Mouse (Mus musculus) CH12F3 (cell line): ENCODE data around the gene Ppp2r1b.

Experiments
- in situ Hi-C: fragments of 300-500 bp; cut with MboI; formaldehyde crosslinking; loops from 2 replicates; pipeline ENCODE4 v1.14.3; 2020; ENCODE audit warnings: low sequenced_read_pairs

The Ppp2r1b gene

GRCm38 (mm10) chr9:50864877-50865276, 19.8 kb downstream of the Ppp2r1b start:
- in situ Hi-C loops, result no loop called here

GRCm38 (mm10) chr9:50865803-50866202, 20.7 kb downstream of the Ppp2r1b start:
- in situ Hi-C loops, result no loop called here

DNA sequence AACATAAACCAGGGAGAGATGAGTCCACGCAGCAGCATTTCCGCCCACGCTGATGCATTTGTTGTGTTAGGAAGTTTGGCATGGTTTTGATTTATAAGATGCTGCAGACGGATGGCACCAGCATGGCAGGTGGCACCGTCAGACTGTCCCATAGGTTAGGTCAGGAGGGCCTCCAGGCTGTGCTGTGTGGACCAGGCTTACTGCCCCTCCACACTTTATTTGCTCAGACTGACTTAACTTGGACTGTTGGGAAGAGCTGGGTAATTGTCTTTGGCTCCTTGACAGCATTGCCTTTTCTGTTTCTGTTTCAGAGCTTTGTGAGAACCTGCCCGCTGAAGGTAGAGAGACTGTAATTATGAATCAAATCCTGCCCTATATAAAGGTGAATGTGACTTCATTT, 21.9 kb downstream of the Ppp2r1b start:
- in situ Hi-C loops, result no loop called here

DNA sequence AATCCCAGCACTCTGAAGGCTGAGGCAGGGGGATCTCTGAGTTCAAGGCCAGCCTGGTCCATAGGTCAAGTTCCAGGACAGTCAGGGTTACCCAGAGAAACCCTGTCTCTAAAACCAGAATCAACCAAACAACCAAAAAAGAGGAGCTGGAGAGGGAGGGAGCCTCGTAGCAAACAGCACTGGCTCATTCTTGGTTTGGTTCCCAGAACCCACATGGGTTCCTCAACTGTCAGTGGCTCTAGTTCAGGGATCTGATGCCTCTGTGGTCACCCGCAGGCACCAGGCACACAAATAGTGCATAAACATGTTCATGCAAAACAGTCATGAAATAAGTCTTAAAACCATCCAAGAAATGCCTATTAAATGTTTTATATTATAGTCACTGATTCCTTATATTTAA, 23.1 kb downstream of the Ppp2r1b start:
- in situ Hi-C loops, result no loop called here

DNA sequence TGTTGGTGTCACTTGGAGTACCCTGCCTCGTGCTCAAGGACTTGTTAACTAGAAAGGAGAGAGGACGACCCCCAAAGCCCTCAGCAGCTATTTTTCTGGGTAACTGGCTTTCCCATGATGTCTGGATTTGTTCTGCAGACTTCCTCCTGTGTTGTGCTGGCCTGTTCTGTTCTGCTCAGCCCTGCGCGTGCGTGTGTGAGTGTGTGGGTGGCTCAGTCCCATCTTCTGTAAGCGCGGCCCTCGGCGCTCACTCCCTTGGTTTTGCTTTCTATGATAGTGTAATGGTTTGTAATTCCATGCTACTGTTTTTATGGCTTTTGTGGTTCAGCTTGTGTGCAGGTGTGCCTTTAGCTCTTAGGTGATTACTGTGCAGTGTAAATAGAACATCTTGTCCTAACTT, 28.1 kb downstream of the Ppp2r1b start:
- in situ Hi-C loops, result no loop called here

GRCm38 (mm10) chr9:50874031-50874430, 28.9 kb downstream of the Ppp2r1b start:
- in situ Hi-C loops, result no loop called here

DNA sequence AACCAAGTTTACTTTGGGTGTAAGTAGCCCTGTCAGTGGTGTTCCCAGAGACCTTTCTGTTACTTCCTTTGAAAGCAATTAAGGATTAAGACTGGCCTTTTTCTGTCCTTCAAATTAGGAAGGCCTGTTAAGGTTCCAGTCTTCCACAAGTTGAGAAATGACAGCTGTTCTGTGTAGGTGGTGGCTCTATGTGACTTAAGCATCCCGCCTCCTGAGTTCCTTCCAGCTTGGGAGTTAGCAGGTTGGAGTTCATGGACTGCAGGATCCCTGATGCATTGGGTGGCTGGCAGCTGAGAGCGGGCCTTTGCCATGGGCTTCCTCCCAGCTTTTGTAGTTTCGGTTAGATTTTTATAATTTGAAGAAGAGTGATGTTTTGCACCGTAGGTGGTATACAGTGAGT, 30.4 kb downstream of the Ppp2r1b start:
- in situ Hi-C loops, result no loop called here

- in situ Hi-C loops, result no loop called here
Measured at GRCm38 (mm10) chr9:50876287-50876686, 31.2 kb downstream of the Ppp2r1b start.

DNA sequence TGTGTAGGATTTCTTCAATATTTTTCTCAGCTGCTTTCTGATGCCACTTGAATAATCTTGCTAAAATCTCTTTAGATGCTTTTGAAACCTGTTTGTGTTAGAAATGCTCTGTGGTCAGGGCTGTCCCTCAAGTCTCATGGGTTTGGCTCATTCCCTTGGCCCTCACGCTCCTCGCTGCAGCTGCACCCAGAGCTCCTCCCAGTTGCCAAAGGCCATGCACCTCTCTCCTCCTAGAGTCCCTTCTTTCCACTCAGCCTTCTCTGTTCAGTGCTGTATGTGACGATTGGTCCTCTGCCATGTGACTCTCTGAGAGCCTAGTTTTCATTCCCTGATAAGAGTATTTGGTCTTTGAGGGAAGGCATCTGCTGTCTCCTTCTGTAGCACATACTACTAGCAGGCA, 32.3 kb downstream of the Ppp2r1b start:
- in situ Hi-C loops, result no loop called here

DNA sequence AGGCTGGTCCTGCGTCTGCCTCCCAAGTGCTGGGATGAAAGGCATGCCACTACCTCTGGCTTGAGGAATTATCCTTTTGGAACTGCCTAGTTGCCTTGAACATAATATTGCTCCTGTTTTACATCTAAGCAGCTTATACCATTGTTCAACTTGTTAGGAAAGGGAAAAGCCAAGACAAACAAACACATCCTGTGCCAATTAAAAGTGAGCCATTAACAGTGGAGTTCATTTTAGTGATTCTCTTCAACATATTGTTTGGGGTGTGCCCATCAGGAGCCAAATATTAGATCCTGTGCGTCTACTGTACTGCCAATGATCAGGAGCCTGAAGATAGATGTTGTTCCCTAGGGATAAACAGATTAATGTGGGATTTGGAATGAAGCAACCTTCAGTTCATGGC, 37.1 kb downstream of the Ppp2r1b start:
- in situ Hi-C loops, result no loop called here

- in situ Hi-C loops, result no loop called here
Measured at GRCm38 (mm10) chr9:50884093-50884492, 39.0 kb downstream of the Ppp2r1b start.

DNA sequence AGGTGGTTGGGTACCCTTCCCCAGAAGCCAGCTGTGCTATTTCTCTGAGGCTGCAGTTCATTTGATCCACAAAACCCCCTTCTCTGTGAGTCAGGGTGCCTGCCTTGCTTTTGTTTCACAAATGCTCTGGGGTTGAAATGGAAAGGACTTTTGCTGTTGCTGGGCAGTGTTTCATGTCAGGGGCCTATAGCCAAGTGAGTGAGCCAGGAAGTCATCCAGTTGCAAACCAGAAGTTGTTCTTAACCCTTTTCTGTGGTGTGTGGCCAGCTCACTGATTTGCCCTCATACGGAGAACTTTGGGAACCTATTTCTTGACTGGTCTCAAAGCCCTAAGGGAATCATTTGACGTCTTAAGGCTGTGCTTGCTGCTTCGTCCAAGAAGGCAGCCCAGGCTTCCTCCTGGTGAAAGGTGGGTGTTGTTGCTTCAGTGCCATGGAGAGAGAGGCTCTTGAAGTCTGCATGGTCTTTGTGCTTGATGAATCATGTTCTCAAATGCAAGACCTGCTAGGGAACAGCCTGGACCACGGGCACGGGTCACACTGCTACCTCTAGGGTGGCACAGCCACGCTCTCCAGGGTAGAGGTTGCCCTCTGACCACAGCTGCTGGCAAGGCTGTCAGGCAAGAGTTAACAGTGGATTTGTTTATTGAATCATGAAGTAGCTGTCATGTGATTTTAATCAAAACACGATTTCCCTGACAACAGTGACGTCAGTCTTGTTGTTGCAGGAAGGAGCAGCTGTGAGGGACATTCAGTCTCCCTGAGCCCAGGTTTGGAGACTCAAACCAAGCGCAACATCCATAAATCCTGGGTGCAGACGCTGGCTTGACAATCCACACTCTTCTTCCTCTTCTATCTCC, 39.9 kb downstream of the Ppp2r1b start:
- in situ Hi-C loops, result no loop called here

GRCm38 (mm10) chr9:50885600-50885987, 40.5 kb downstream of the Ppp2r1b start:
- in situ Hi-C loops, result no loop called here

DNA sequence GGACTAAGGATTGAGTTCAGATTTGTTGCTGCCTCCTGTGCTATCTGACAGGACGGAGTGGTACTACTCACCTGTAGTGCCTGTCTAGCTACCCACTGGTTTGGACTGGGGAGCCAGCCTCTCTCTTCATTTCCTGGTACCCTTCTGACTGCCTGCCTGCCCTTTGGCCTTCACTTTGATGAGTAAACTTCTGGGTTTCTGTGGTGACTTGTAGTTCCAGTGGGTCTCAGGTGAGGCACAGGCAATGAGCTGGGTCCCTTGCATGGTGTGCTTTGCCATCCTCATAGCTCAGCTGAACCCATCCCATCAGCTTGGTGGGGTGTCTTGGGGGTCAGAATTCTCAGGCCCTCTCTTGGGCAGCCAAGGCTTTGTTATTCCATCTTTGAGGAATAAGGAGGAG, 41.8 kb downstream of the Ppp2r1b start:
- in situ Hi-C loops, result no loop called here

GRCm38 (mm10) chr9:50887351-50887750, 42.2 kb downstream of the Ppp2r1b start:
- in situ Hi-C loops, result no loop called here

- in situ Hi-C loops, result no loop called here
Measured at GRCm38 (mm10) chr9:50889211-50889610, 44.1 kb downstream of the Ppp2r1b start.

- in situ Hi-C loops, result no loop called here
Measured at GRCm38 (mm10) chr9:50889964-50890363, 44.9 kb downstream of the Ppp2r1b start.

DNA sequence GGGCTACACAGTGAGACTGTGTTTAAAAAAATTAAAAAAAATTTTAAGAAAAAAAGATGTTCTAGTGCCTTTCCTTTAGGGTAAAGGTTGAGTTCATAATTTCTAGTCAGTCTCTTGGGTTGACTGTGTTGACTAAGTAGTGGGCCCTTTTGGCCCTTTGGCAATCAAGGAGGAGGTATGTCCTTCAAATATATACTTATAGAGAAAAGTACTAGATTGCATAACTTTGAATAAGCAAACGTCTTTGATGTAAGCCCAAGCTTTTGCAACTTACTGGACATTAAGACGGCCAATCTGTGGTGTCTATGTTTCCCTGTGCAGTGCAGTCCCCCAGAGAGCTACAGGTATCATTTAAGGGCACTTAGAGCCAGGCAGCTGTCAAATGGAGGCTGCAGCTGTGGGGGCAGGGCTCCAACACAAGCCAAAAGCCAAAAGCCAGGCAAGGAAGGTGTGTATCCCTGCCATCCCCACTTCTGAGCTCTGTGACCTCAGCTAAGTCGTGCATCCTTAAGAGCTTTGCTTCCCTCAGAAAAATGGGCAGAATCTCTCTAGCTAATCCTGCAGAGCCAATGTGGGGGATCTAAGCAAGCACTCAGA, 45.5 kb downstream of the Ppp2r1b start:
- in situ Hi-C loops, result no loop called here

- in situ Hi-C loops, result no loop called here
Measured at GRCm38 (mm10) chr9:50893665-50894064, 48.6 kb downstream of the Ppp2r1b start.

GRCm38 (mm10) chr9:50900026-50900920, 55.2 kb downstream of the Ppp2r1b start:
- in situ Hi-C loops, result no loop called here

DNA sequence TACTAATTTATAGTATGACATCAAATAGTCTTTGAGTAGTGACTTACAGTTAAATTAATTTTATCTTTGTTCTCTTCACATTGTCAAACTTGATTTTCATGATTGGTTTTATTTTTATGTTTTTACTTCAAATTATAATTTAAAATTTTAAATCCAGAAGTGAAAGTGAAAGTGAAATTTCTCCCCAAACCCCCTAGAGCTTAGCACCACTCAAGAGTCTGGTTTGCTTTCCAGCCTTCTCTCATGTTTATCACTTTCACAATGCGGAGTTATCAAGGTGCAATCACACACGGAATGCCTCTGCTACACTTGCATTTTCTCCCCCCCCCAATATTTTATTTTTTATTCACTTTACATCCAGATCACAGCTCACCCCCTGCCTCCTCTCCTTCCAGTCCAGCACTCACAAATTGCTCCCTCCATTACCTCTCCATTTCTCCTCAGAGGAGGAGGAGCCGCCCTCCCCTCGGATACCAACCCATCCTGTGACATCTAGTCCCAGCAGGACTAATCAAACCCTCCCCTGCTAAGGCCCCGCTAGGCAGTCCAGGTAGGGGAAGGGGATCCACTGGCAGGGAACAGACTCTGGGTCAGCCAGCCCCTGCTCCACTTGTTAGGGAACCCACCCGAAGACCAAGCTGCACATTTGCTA, 59.2 kb downstream of the Ppp2r1b start:
- in situ Hi-C loops, result no loop called here
